Mouse (Mus musculus) splenic B cell, adult 2 months (primary cell): ENCODE data around the gene Osm.

ENCODE experiments used
- DNase-seq: peaks from one replicate; pipeline ENCODE4 v3.0.0-alpha.2; 2011; ENCODE audit warnings: low read depth, low spot score
- H3K27me3 ChIP-seq: 2 replicates; pipeline ENCODE4 v1.6.1; 2012; ENCODE audit warnings: mild to moderate bottlenecking, low read length, moderate library complexity, mixed read lengths; ENCODE audit not compliant: control insufficient read depth, poor library complexity, insufficient read depth, severe bottlenecking
- H3K36me3 ChIP-seq: 2 replicates; pipeline ENCODE4 v1.6.1; 2012; ENCODE audit warnings: mild to moderate bottlenecking, low read length, moderate library complexity, mixed read lengths; ENCODE audit not compliant: control insufficient read depth, poor library complexity, insufficient read depth, severe bottlenecking

The Osm gene

DNA sequence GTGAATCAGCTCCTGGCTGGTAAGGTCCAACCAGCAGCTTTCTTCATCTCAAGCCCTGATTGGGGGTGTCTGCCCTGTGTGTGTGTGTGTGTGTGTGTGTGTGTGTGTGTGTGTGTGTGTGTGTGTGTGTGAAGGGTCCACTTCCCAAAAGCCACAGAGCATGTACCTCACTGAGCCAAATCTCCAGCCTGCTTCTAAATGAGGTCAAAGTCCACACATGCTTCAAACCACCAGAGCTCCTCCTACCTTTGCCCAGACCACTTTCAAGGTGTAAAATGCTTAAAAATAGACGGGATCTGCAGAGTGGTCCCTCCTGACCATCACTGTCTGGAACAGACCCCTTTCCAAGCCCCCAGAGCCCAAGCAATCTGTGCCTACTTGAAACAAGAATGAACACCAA is 27.1 kb downstream of the Osm start:
- no peak for DNase-seq
- Histone ChIP-seq H3K27me3 (no peaks in the 10 kb centered on the region; the same call in 1 of the 2 replicates), H3K36me3 (no peaks in the 10 kb centered on the region)

DNA sequence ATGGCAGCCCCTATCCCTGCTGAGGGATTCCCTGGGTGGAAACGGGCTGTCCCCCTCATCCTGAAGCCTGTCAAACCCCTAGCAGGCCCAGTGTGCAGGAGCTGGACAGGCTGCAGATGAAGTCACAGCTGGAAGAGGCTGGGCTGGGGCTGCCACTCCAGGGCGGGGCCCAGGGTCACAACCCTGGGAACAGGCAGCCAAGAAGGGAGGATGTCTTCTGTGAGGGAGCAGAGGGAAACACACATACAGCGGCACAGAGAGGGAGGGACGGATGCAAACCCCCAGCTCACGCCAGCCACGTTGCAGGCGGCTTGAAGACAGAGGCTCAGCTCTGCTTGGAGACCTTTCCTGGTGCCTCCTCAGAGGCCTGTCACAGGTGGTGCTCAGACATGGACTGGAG is 27.8 kb downstream of the Osm start:
- Histone ChIP-seq H3K36me3 (no peaks in the 10 kb centered on the region), H3K27me3 (no peaks in the 10 kb centered on the region; the same call in 1 of the 2 replicates)
- no peak for DNase-seq

DNA sequence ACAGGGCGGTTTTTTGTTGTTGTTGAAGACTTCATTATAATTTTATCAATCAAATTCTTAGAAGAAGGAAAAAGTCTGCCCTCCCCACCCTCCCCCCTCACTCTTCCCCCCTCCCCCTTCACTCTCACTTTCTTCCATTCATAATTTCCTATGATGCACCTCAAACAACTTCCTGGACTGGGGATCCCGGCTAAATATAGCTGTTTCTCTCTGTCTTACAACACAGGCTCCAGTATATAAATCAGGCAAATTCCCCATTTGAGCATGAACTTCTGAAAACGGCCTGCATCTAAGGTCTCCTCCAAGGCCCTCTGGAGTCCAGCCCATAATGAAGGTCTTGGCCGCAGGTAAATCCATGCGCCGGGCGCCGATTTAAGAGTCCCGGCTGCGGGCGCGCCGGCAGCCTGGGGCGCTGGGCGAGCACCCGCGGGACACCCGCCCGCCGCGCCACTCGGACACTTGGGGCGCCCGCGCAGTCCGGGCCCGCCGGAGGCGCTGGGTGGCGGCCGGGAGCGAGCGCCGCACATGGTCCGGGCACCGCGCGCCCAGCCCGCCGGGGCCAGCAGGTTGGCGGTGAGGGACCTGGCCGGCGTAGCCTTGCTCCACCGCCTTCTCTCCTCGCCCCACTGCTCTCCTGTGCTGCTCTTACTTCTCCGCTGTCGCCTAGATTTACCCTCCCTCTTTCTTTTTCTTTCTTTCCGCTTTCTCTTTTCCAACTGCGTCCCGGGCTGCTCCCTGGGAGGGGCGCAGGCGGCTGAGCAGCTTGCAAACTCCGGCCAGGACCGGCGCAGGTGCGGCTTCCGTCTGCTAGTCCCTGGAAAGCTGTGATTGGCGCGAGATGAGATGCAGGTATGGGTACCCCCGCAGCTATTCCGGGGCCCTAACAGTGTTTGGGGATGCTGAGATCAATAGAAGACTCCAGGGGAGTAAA is 30.3 kb downstream of the Osm start:
- Histone ChIP-seq H3K36me3 (no peaks in the 10 kb centered on the region), H3K27me3 (no peaks in the 10 kb centered on the region; the same call in 1 of the 2 replicates)
- peak; percentile 35 for DNase-seq

DNA sequence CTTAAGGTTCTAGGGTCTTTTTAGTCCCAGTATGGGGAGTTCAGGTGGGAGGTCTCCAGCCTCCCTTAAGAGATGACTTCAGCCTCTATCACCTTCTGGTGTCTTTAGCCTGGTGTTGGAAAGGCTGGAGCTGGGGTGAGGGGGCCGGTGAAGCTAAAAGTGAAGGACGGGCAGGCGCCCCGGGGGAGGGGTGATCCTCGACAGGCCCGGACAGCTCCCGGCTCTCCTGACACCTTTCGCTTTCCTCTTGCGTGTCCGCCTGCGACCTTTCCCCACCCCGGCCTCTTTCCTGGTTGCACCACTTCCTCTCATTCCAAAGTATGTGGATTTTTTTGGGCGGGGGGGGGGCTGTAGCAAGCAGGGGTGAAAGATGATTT is 31.0 kb downstream of the Osm start:
- Histone ChIP-seq H3K27me3 (no peaks in the 10 kb centered on the region; the same call in 1 of the 2 replicates), H3K36me3 (no peaks in the 10 kb centered on the region)
- no peak for DNase-seq

DNA sequence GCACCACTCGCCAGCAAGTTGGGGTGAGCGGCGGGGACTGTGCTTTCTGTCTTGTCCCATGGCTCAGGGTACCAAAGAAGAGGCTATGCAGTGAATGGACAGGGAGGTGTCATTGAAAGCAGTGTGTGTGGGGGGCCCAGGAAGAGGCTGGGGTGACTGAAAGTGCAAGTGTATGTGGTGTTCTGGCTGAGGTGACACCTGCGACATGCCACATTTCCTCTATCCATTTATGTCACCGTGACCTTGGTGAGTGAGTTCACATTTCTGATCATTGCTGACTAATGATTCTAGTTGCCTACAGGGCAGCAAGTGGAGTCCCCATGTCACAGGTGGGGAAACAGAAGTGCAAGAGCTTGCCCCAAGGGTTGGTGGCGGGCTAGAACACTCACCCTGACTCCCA is 32.3 kb downstream of the Osm start:
- Histone ChIP-seq H3K36me3 (no peaks in the 10 kb centered on the region), H3K27me3 (no peaks in the 10 kb centered on the region; the same call in 1 of the 2 replicates)
- DNase-seq: peak; percentile 23

DNA sequence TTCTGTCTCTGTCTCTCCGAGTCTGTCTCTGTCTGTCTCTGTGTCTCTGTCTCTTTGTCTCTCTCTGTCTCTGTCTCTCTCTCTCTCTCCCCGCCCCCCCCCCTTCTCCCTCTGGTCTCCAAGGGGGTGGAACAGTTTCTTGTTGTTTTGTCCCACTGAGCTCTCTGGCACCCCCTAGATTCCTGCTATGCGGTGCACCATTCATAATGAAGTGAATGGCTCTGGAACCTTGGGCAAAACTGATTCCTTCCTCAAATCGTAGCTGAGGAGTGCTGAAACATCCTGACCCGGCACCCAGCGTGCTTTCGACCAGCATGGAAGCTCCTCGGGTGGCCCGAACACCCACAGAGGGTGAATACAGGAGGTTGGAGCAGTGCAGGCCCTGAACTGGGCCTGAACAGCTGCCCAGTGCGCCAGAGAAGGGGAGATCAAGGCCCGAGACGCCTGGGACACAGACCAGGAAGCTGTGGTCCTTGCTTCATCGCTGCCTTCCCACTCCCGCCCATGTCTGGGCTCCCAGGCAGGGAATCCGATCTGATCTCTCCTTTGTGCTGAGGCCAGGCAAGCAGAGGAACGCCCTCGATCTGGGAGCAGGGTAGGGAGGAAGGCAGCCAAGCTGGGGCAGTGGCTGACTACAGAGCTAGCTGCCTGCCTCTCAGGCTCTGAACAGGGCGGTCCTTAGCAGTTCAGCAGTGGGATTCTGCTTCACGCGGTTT is 34.7 kb downstream of the Osm start:
- H3K27me3 ChIP-seq: no peaks in the 10 kb centered on the region; the same call in 1 of the 2 replicates
- no peak for DNase-seq
- H3K36me3 ChIP-seq: no peaks in the 10 kb centered on the region

DNA sequence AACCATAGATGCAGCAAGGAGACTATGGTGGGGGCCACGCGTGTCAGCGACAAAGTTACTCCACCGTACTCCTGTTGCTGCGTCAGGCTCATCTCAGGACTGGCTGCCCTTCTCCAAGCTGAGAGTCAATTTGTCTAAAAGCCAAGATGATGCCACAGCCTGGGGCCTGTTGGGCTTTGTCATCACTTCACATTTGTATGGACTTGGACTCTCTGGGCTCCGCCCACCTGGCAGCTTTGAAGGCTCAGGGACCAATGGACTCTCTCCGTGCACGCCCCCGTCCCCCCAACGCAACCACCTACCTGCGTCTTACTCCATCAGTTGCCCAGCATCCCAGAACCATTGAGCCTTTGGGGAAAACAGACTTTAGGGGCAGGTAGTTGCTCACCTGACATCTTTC is 35.3 kb downstream of the Osm start:
- DNase-seq: no peak
- no peaks in the 10 kb centered on the region for H3K36me3 ChIP-seq
- H3K27me3 ChIP-seq: no peaks in the 10 kb centered on the region

DNA sequence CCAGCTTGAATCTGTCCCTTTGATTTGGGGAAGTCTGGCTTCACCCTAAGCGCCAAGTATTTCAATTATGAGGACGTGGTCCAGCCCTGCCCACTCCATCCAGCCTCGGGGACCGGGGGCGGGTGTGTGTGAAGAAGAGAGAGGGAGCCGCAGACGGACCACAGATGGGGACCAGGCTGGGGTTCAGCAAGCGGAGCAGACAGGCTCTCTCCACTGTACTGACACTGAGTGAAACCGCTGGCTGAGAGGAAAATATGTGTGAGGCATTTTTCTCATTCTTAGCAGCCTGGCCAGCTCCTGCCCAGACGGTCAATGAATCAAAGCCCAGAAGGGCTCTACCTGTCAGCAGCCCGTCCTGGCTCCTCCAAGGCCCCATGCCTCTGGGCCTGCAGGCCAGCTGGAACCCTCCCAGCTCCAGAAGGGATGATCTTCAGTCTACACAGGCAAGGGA is 40.2 kb downstream of the Osm start:
- Histone ChIP-seq H3K27me3 (no peaks in the 10 kb centered on the region), H3K36me3 (no peaks in the 10 kb centered on the region)
- DNase-seq: no peak

DNA sequence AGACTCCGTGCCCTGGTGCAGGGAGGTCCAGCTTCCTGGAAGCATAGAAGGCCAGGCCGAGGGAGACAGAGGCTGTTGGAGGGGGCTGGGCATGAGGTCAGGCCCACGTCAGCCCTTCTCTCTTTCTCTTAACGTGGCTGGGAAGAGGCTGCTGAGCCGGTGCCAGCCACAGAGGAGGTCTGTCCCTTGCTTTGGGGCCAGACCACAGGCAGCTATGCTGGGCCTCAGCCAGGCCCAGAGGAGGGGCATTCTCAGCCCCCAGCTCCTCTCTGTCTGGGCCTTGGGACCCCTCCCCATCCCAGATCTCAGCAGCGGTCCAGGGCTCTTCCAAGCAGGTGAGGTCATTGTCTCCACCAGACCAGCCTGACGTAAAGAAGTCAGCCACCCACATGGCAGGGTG is 43.7 kb downstream of the Osm start:
- Histone ChIP-seq H3K27me3 (no peaks in the 10 kb centered on the region), H3K36me3 (no peaks in the 10 kb centered on the region)
- no peak for DNase-seq

DNA sequence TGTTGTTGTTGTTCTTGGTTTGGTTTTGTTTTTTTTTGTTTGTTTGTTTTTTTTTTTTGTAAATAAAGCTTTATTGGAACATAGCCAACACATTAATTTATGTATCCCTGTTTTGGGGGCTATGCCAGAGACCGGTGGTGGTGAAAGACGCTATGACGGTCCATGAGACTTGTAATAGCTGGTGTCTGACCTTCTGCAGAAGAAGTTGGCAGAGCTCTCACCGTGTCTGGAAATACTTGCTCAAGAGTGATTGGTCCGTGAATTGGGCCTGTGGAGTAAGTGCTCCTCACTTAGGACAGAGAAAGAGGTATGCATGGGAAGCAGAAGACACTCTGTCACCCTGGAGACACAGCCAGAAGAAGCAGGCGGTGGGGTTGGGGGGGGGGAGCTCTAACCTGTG is 45.6 kb downstream of the Osm start:
- H3K27me3 ChIP-seq: no peaks in the 10 kb centered on the region
- DNase-seq: no peak
- H3K36me3 ChIP-seq: no peaks in the 10 kb centered on the region

DNA sequence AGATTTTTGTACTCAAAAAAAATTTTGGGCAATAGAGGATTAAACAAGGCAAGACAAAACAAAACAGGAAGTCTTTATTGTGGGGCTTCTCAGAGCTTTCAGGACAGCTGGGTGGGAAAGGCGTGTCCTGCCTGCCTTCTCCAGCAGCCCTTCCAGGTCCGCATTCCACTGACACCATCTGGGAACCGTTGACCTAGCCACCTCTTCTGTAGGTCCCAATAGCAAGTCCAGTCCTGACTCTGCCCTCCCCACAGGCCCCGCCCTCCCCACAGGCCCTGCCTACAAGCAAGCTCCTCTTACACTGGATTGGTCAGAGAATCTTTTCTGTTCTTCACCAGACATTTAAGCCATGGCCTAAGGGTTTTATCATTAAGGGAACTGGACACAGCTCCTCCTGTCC is 47.4 kb downstream of the Osm start:
- Histone ChIP-seq H3K27me3 (no peaks in the 10 kb centered on the region), H3K36me3 (no peaks in the 10 kb centered on the region)
- DNase-seq: no peak

DNA sequence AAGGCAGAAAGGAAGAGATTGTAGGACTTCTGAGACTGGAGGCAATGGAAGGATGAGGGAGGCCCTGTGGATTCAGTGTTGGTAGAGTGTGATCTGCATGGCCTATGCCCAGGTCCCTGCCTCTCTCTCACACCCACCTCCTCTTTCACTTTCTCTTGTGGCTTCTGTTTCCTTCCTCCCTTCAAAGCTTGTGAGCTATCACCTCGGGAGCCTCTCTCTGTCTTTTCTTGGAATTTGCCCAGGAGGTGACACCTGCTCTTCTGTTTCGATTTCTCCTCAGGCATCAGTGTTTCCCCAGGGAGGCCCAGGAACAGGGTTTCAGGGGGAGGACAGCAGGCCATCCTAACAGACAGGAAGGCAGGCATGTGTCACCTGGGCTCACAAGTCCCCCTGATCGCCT is 53.1 kb downstream of the Osm start:
- peak; percentile 44 for DNase-seq
- H3K36me3 ChIP-seq: no peaks in the 10 kb centered on the region
- no peaks in the 10 kb centered on the region for H3K27me3 ChIP-seq
